Mouse (Mus musculus) midbrain, embryonic 14.5 days (tissue): ENCODE data around the gene Cst6. TPM values are rescaled to one million over a fixed set of nuclear protein-coding genes. Genes with fewer than 3 reads are reported as not detected.
A peak's percentile ranks its signal among the peaks of the same experiment; 100 is the strongest.
"Not testable (repeated sequence)": the region's sequence is repeated elsewhere in the genome, so short reads cannot be mapped to it uniquely, and the experiment has no call there.

Source experiments
- ATAC-seq: fragments of 200-750 bp; cut with Nextera tagmentation; 2 replicates; pipeline ENCODE4 v1.8.0; 2017; ENCODE audit warnings: moderate number of reproducible peaks, moderate library complexity; ENCODE audit not compliant: low FRiP score, low TSS enrichment
- DNase-seq: peaks from one replicate; pipeline ENCODE4 v3.0.0-alpha.2; 2015
- H3K27ac ChIP-seq: fragments of 300-500 bp; sonication (generic); replicated peaks from 2 replicates; pipeline ENCODE4 v1.5.1; 2014; ENCODE audit warnings: mild to moderate bottlenecking, low read depth, low read length, moderate library complexity
- H3K27me3 ChIP-seq: fragments of 300-500 bp; sonication (generic); 2 replicates; pipeline ENCODE4 v1.6.1; 2014; ENCODE audit warnings: low read length, control low read depth, mixed read lengths; ENCODE audit not compliant: control insufficient read depth, insufficient read depth
- H3K36me3 ChIP-seq: fragments of 300-500 bp; sonication (generic); 2 replicates; pipeline ENCODE4 v1.6.1; 2014; ENCODE audit warnings: low read length, control low read depth; ENCODE audit not compliant: control insufficient read depth, insufficient read depth
- H3K4me1 ChIP-seq: fragments of 300-500 bp; sonication (generic); 2 replicates; pipeline ENCODE4 v1.6.1; 2014; ENCODE audit warnings: mild to moderate bottlenecking, antibody characterized with exemption, low read length, control low read depth; ENCODE audit not compliant: control insufficient read depth, insufficient read depth
- H3K4me2 ChIP-seq: fragments of 300-500 bp; sonication (generic); 2 replicates; pipeline ENCODE4 v1.6.1; 2014; ENCODE audit warnings: mild to moderate bottlenecking, low read length, moderate library complexity
- H3K4me3 ChIP-seq: fragments of 300-500 bp; sonication (generic); replicated peaks from 2 replicates; pipeline ENCODE4 v1.5.1; 2014; ENCODE audit warnings: low read depth, low read length
- H3K9ac ChIP-seq: fragments of 300-500 bp; sonication (generic); replicated peaks from 2 replicates; pipeline ENCODE4 v1.6.1; 2014; ENCODE audit warnings: mild to moderate bottlenecking, low read length, moderate library complexity
- H3K9me3 ChIP-seq: fragments of 300-500 bp; sonication (generic); 2 replicates; pipeline ENCODE4 v1.6.1; 2016; ENCODE audit warnings: low read length, control low read depth, mixed read lengths; ENCODE audit not compliant: control insufficient read depth
- WGBS: fragments of 180-500 bp; shearing (Covaris S2); extraction: QIAGEN DNeasy Blood & Tissue Kit; methylation state at CpG from one replicate; pipeline ENCODE4 v1.1.7; 2014; 5-methylcytosine and 5-hydroxymethylcytosine counted together
- polyA plus RNA-seq: library from polyadenylated mRNA; unstranded; fragments of >200 nt; fragmentation: Nextera tagmentation; extraction: Ambion mirVana; gene quantifications from 2 replicates; pipeline ENCODE4 v1.2.1, GENCODE M21; 2014

Cst6 gene
- polyA plus RNA-seq = 7.7 and 8.4 TPM in 2 replicates

DNA sequence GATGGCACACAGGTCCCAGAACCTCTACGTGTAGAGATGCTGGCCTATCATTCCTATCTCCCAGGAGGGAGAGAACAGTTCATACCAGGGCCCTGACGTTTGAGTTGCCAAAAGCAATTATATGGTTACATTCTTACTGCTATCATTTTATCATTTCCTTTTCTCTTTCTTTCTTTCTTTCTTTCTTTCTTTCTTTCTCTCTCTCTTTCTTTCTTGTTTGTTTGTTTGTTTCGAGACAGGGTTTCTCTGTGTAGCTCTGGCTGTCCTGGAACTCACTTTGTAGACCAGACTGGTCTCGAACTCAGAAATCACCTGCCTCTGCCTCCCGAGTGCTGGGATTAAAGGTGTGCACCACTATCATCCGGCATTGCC is at the start of gene Cst6:
Gene Cst6, minus strand, starts transcription at position 73 of the 372 bp plus-strand sequence.
- WGBS = 63% methylated on average over 6 of the region's 6 CpGs
- H3K27me3 ChIP-seq, H3K9me3 ChIP-seq, DNase-seq, H3K27ac ChIP-seq, H3K36me3 ChIP-seq, ATAC-seq, H3K4me1 ChIP-seq: not testable (repeated sequence)
- Histone ChIP-seq H3K4me2 (peak within 1 kb of the TSS; percentile 60), H3K9ac (peak within 1 kb of the TSS; percentile 64), H3K4me3 (peak within 1 kb of the TSS; percentile 34)

- no peaks in the 10 kb centered on the region for H3K9me3 ChIP-seq
- H3K36me3 ChIP-seq = no peaks in the 10 kb centered on the region
- no peak overlapping the region for H3K4me3 ChIP-seq
- no peak overlapping the region for H3K27ac ChIP-seq
- no peak overlapping the region for H3K4me2 ChIP-seq
- 71% methylated on average over 4 of the region's 4 CpGs for WGBS
- peaks cover 1% of the 10 kb centered on the region for H3K4me1 ChIP-seq
- no peaks in the 10 kb centered on the region for H3K27me3 ChIP-seq
- ATAC-seq = no peak
- DNase-seq = no peak
- H3K9ac ChIP-seq = no peak overlapping the region
Measured at GRCm38 (mm10) chr19:5395371-5395770, 46.0 kb upstream of the Cst6 start.

GRCm38 (mm10) chr19:5394168-5394567 is 44.8 kb upstream of the Cst6 start:
- no peak overlapping the region for H3K4me2 ChIP-seq
- H3K36me3 ChIP-seq = no peaks in the 10 kb centered on the region
- H3K9ac ChIP-seq = no peak overlapping the region
- ATAC-seq (no peak), DNase-seq (no peak)
- no peaks in the 10 kb centered on the region for H3K9me3 ChIP-seq
- H3K4me1 ChIP-seq = peaks cover 13% of the 10 kb centered on the region
- 62% methylated on average over 10 of the region's 10 CpGs for WGBS
- no peak overlapping the region for H3K4me3 ChIP-seq
- no peaks in the 10 kb centered on the region for H3K27me3 ChIP-seq
- no peak overlapping the region for H3K27ac ChIP-seq

DNA sequence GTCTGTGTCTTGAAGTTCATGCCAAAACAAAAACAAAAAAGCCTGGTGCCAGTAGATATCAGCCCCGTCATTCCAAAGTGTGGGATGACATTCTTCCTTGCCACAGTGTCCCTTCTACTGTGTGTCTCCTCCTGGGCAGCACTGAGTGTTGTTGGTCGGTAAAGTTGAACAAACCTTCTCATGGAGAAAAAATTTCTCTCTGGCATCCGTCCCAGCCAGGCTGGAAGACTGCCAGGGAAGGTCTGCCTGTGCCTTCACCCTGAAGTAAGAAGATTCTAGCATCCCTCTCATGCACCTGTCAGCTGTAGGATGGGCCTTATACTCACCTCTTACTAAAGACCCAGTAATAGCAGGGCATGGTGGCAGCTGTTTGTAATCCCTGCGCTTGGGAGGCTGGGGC is 43.5 kb upstream of the Cst6 start:
- H3K4me1 ChIP-seq = peaks cover 17% of the 10 kb centered on the region
- 72% methylated on average over 4 of the region's 4 CpGs for WGBS
- DNase-seq = no peak

DNA sequence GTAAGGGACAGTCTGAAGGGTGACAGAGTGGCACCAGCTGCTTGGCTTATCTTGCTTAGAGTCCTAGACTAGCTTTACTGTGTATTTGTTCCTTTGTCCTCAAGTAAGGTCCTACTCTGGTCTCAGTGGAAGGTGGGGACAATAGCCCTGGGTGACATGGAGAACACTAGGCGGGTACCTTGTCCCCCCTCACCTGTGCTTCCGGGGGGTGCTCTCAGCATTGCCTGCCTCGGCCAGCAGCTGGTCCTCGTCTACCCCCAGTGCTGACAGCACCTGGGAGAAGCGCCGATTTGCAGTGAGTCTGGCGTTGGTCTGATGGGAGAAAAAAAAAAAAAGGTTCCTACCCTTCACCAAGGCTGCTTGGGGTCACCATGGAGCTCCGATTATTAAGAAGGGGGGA is 41.0 kb upstream of the Cst6 start:
- H3K9ac ChIP-seq = no peak overlapping the region
- peaks cover 5% of the 10 kb centered on the region for H3K36me3 ChIP-seq
- H3K4me1 ChIP-seq = peaks cover 28% of the 10 kb centered on the region
- 85% methylated on average over 8 of the region's 8 CpGs for WGBS
- H3K4me3 ChIP-seq = no peak overlapping the region
- ATAC-seq (no peak), DNase-seq (no peak)
- no peak overlapping the region for H3K27ac ChIP-seq
- H3K4me2 ChIP-seq = 0 out of 2 replicates have a peak overlapping the region, but pooled peaks have one; percentile 96
- no peaks in the 10 kb centered on the region for H3K9me3 ChIP-seq
- H3K27me3 ChIP-seq = no peaks in the 10 kb centered on the region

More for the DNA sequence above, 43.5 kb upstream of the Cst6 start:
- no peak overlapping the region for H3K9ac ChIP-seq
- no peaks in the 10 kb centered on the region for H3K9me3 ChIP-seq
- no peak overlapping the region for H3K4me2 ChIP-seq
- no peaks in the 10 kb centered on the region for H3K27me3 ChIP-seq
- no peak for ATAC-seq
- H3K36me3 ChIP-seq = no peaks in the 10 kb centered on the region
- no peak overlapping the region for H3K27ac ChIP-seq
- no peak overlapping the region for H3K4me3 ChIP-seq

DNA sequence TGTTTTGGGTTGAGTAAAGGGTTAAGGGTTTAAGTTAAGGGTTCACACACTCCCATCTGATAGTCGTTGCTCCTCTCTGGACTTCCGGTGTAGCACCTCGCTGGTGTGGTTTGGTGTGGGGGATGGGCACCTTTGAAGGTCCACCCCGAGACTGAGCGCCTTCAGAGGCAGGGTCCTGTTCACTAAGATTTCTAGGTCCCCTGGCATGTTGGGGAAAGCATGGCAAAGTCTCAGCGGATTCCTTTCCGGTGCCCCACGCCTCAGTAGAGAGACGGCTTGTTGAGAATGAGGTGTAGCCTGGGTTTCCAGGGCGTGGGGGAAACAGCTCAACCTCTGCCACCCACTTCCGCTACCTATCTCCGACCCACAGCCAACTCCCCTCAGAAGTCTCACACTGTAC is 40.3 kb upstream of the Cst6 start:
- Histone ChIP-seq H3K9ac (no peak overlapping the region), H3K4me1 (peaks cover 28% of the 10 kb centered on the region), H3K27ac (no peak overlapping the region), H3K36me3 (peaks cover 12% of the 10 kb centered on the region), H3K4me3 (peak overlapping the region; percentile 98), H3K27me3 (no peaks in the 10 kb centered on the region), H3K4me2 (peak overlapping the region; percentile 96), H3K9me3 (no peaks in the 10 kb centered on the region)
- DNase-seq (no peak), ATAC-seq (no peak)
- WGBS = 50% methylated on average over 12 of the region's 12 CpGs

DNA sequence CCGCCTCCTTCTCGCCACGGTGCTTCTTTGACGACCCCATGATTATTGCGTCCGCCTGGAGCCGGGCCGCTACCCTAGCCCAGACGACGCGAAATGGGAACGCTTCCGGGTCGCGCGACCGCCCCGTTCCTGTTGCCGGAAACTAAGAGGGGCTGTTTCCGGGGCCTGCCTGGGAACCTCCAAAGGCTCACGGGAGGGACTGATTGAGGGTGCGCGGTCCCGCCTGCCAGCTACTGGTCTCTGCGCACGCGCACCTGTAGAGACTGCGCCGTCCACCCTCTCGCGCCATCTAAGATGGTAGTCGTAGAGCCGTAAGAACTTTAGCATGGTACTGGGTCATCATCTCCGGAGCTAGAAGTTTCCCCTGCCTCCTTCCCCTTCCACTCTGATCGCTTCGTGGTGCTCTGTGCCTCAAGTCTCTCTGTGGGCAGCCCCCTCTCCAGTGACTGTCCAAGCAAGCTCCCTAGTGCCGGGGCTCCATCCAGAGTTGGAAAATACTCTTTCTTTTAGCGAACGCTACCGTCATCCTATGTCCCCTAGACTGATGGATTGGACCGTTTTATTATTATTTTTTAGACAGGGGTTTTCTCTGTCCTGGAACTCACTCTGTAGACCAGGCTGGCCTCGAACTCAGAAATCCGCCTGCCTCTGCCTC is 39.3 kb upstream of the Cst6 start, which contains the start of gene Sart1:
Gene Sart1, minus strand, starts transcription at position 116 of the 655 bp plus-strand sequence.
- DNase-seq (peak; percentile 99), ATAC-seq (peak; percentile 96)
- peaks cover 21% of the 10 kb centered on the region for H3K36me3 ChIP-seq
- H3K27ac ChIP-seq = peak within 1 kb of the TSS; percentile 83
- H3K4me1 ChIP-seq = peaks cover 28% of the 10 kb centered on the region
- peak within 1 kb of the TSS; percentile 98 for H3K4me3 ChIP-seq
- peak within 1 kb of the TSS; percentile 84 for H3K9ac ChIP-seq
- no peaks in the 10 kb centered on the region for H3K9me3 ChIP-seq
- no peaks in the 10 kb centered on the region for H3K27me3 ChIP-seq
- 3% methylated on average over 43 of the region's 43 CpGs for WGBS
- H3K4me2 ChIP-seq = peak within 1 kb of the TSS; percentile 96

DNA sequence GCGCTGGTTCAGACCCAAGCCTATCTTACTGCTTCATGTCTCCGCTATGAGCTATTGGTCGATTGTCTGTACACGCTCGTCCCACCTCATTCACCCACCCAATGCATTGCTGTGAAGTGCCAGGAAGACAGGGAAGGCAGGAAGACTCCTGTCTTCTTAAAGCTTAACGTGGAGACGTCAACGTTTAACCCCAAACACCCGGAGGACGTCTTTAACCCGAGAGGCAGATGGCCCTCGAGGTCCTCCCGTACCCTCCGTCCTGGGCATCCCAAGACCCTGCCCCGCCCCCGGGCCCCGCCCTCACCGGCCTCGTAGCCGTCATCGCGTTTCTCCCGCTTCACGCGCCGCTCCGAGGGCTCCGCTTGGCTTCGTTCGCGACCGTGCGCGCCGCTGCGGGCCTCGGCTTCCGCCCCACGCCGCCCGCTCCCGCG is 38.7 kb upstream of the Cst6 start:
- Histone ChIP-seq H3K27ac (peak overlapping the region; percentile 83), H3K9ac (peak overlapping the region; percentile 84), H3K4me2 (peak overlapping the region; percentile 96), H3K36me3 (peaks cover 28% of the 10 kb centered on the region), H3K4me3 (peak overlapping the region; percentile 98), H3K9me3 (no peaks in the 10 kb centered on the region), H3K27me3 (no peaks in the 10 kb centered on the region), H3K4me1 (peaks cover 28% of the 10 kb centered on the region)
- under 1% methylated on average over 43 of the region's 43 CpGs for WGBS
- DNase-seq (no peak), ATAC-seq (peak; percentile 28; the same call in 1 of the 2 replicates)

DNA sequence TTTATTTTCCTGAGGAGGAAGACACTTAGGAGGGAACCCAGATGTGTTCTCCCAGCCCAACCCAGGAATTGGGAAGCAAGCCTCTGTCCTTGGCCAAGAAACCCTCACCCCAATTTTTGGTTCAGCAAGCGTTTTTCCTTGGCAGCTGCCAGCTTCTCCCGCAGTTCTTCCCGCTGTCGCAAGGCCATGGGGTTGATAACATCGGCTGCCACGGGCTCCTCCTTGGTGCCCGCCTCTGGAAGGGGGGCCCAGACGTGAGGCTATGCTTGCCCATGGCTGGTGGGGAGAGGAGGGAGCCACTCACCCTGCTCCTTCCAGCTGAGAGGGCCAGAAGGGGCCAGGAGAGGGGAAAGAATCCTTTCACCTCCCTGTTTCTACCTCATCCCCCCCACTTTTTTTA is 35.3 kb upstream of the Cst6 start:
- peaks cover 61% of the 10 kb centered on the region for H3K36me3 ChIP-seq
- no peak for ATAC-seq

More for the DNA sequence above, 35.3 kb upstream of the Cst6 start:
- WGBS = 91% methylated on average over 8 of the region's 8 CpGs
- Histone ChIP-seq H3K27ac (no peak overlapping the region), H3K4me2 (no peak overlapping the region), H3K27me3 (no peaks in the 10 kb centered on the region), H3K4me3 (no peak overlapping the region), H3K9ac (no peak overlapping the region), H3K9me3 (no peaks in the 10 kb centered on the region), H3K4me1 (peaks cover 20% of the 10 kb centered on the region)
- DNase-seq = no peak
